Mouse (Mus musculus) Muller cell, postnatal 12 days (primary cell): ENCODE data around the gene Luc7l3.

Experiments used
- DNase-seq: peaks from one replicate; pipeline ENCODE4 v3.0.0-alpha.2; 2015; ENCODE audit errors: inconsistent ontology term

The Luc7l3 gene

DNA sequence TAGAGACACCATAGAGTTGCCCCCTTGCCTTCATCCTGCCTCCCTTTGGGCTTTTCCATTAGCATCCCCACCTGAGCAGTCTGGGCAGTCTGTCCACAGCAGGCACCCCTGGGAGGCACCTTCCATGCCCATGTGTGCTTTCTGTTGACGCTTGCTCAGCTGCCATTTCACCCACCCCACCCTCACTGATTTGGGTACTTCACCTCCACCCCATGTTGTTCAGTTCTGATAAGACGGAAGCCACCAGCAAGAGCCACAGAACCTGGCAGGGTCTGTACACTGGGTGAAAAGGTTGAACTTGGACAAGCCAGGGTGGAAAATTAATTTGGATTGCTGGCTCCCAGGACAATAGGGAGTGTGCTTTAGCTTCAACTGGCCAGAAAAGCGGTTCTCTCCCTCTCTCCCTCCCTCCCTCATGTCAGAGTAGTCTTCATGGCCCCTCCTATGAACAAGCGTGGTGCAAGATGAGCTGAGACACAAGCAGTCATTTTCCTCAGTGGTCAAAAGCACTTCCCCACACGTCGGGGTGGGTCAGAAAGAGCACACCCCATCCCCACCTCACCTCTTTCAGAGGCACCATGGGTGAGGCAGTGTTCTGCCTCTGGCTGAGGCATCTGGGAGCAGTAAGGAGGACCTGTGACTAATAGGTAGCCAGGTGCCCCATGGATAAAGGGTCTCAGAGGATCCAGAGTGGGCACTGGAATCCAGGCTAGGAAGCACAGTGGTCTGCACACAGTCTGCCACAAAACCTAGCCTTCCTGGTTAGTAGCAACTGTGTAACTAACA, 60.0 kb downstream of the Luc7l3 start:
- DNase-seq, result no peak

DNA sequence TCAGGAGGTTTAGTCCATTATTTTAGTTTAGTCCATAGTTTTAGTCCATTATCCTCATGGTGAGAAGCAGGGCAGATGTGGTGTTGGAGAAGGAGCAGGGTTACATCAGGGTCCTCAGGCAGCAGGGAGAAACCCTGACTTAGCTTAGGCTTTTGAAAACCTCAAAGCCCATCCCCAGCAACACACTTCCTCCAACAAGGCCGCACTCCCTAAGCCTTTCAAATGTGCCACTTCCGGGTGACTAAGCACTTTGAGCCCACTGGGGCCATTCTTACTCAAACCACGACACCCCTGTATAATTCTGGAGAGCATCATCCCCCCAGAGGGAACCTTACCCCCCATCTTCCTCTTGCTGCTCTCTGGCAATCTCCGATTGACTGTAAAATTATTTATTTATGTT, 62.0 kb downstream of the Luc7l3 start:
- no peak for DNase-seq

DNA sequence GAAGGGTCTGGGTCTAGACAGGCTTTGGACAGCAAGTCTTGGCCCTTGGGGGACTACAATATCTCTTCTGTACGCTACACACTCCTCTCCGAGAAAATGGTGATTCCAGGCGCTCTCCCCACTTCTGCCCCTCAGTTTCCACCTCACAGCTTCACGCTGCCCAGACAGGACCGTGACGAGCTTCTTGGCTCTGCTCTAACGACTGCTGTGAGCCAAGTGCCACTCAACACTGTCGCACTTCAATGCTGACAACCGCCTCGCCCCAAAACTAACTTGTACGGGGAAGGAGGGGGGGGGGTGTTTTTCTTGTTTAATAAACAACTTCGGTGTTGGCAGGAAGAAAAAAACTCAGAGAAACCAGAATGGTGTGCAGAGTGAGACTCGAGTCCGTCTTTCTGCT, 63.8 kb downstream of the Luc7l3 start:
- DNase-seq, result no peak

DNA sequence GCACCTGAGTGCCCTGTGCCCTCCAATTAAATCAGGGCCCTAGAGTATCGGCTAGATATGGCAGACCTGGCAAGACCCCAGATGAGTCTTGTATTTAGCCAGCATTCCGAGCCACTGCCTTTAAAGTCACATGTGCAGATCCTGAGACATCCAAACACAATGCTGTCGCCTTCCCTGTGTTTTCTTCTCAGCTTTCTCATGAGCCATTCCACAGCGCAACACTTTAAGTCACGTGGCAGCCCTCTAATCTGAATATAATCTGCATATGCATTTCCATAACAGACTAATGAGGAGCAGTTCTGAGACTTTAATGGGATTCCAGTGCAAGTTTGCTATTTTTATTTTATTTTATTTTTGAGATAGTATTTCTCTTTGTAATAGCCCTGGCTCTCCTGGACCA, 66.1 kb downstream of the Luc7l3 start:
- no peak for DNase-seq

DNA sequence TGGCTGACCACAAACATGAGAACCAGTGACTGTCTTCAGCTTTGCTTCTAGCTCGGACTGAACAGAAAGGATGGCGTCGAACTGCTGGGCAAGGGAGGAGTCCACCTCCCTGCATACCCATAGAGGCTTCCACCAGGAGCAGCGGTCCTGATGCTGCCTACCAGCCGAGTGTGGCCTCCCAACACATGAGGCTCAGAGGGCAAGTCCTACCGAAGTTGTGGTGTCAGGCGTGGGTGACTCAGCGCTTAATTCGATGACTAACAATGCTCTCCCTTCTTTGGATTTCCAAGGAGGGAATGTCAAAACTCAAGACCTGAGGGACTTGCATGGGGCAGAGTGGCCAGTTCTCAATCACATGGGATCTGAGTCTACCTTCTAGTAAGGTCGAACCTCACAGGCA, 68.1 kb downstream of the Luc7l3 start:
- peak; percentile 47 for DNase-seq

DNA sequence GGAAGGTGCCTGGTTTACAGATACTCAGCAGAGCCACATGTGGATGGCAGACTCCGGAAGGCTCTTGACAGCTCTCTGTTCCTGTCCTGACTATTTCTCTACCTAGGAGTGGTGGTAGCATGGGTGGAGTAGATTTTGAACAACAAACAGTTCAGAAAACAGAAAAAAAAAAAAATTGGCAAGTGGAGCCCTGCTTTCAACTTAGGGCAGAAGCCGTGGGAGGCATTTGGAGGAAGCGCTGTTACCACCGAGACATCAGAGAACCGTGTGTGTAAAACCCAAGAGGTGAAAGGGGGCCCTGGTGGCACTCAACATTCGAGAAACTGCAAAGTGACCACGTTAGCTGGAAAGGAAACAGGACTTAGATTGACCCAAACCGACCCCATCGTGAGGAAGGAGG, 68.6 kb downstream of the Luc7l3 start:
- DNase-seq, result no peak

DNA sequence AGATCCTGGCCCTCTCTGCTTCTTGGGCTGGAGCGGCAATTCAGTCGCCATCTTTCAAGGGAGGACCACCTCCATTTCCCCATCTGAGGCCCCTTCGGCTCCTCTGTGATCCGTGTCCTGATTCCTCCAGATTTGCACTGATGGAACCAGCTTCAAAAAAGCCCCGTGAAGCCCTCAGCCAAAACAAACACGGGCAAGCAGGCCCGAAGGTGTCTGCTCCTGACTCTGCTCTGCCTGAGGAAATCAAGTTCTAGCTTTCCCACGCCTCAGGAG, 75.1 kb downstream of the Luc7l3 start:
- DNase-seq, result no peak

DNA sequence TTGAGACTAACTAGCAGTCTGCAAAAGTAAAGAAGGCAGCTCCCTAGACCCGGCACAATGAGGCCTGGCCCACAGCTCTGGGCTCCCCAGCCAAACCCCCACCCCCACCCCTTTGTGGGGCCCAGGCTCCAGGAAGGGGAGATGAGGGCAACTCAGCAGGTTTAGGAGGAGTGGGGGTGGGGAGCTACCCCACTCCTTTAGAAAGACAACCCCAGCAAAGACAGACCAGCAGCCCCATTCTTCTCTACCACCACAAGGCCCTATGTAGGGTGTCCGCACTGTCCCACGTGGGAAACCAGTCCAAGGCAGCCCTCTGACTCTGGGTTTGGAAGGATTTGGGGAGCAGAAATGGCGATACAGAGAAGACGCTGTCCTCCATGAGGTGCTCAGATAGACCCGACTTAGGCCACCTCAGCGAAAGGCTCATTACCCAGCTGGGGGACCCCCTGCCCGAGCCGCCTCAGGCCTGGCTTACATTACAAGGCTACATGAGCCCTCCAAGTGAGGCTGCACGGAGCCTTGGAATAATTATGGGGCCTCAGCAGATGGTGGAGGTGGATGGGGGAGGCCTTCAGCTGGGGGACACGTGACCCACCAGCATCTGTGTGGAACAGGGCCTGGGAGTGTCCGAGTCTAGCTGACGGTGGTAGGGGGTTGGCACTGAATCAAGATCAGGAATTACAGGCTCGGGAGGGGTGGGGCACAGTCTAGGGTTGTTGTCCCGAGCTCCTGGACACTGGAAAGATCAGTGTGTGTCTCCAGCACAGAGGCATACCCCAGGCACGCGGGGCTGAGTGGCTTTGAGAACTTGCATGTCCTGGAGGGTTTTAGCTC, 75.6 kb downstream of the Luc7l3 start, which contains the start of gene Wfikkn2:
Gene Wfikkn2, minus strand, starts transcription at position 51 of the 834 bp plus-strand sequence.
- no peak for DNase-seq

DNA sequence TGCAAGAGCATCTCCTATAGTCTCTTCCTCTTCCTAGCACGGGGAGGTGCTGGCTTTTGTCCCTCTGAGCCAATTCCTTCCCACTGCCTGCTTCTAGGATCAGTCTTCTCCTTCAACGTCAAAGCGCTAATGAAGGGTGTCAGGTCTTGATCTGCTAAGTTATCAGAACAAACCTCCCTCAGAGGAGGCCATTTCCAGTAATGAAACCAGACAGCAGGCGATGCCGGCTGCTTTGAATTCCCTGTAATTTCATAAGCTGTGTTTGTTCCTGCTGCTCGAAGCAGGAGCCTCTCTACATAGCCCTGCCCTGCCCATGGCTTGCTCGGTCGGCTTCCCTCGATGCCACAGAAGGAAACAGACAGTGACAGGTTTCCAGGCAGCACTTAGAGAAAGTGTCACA, 77.4 kb downstream of the Luc7l3 start:
- no peak for DNase-seq

DNA sequence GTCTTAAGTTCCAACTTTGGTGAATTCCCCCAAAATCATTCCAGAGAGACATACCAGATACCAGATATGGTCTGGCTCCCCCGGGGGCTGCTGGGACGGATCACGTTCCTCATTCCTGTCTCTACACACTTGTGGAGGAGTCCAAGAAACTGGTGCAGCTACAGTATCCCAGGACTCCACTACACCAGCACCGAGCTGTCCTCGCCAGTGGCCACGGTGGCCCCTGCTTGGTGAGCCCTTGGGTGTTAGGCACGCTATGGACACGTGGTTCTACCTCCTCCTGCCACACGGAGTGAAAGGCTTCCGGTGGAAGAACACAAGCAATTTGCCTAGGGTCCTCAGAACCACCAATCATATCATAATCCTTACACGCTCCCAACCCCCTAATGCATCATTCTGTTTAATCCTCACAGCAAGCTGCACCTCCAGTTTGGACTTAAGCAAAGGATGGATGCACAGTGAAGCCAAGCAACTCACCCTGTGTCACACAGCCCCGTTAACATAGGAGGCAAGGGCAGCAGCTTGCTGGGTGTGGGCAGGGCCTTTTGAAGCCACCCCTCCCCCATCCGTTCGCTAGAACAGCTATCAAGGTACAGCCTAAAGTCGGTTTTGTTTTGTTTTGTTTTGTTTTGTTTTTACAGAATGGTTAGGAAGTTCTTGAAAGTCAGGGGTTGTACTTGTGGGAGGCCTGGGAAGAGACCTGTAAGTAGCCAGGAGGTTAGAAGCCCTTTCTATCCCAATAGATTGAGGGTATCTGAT, 78.2 kb downstream of the Luc7l3 start:
- DNase-seq, result no peak

DNA sequence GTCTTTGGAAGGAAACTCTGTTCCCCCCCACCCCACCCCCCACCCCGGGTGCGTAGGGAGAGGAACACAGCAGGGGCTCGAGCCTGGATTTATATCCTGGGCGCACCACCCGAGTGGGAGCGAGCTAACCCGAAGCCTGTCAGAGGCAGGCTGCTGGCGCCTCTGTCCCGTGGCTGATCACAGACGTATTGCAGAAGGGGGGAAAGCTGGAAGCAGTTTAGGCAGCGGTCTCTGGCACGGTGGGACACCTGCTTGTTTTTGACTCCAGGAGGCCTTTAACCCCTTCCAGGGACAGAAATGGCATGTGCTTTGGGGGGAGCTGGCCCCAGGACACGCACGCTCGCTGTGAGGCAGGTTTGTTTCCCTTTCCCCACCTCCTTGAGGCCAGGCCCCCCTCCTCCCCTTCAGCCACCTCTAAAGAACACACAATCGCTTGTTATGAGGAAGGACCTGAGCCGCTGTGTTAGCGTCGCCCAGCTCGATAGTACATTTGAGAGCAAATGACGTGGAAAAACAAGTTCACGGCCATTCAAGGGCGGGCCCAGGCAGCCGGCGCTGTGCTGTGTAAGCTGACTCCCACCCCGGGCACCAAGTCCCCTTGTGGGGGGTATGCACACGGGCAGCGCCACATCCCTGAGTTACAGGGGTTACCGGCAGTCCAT, 78.9 kb downstream of the Luc7l3 start:
- peak; percentile 36 for DNase-seq

DNA sequence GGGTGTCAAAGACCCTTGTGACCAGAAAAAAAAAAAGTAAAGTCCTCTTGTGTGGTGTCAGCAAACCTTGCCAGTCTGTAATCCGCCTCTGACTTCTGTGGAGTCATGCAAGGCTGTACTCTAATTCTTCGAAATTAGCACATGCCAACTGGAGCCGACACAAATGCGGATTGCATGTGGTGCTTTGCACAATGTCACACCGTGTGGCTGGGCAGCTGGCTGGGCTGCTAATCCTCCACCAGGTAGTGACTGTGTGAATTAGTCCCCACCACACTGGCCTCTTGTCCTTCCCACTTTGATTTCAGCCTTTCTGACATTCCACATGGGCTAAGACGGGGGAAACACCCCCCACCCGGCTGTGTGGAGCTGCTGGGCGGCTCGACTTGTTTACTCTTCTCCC, 82.1 kb downstream of the Luc7l3 start:
- DNase-seq, result peak; percentile 24

DNA sequence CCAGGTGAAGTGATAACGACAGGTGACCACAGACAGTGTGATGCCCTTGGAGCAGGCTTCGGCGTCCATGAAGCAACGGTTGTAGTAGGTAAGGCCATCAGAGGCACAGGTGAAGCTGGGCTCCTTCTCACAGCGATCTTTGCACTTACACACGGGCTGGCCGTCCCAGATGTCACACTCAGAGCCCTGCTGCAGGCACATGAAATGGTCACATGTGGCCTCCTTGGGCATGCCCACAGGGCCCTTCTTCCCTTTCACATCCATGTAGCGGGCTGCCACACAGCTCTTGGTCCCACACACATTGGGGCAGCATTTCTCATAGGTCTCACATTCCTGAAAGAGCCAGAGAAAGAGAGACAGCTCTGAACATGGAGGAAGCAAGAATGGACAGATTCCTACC, 83.0 kb downstream of the Luc7l3 start:
- DNase-seq, result no peak
